ENCODE assay signal across 17 mouse cellular contexts in genomic region chr1:173359590-173360290, GRCm38 (mm10). TPM values are rescaled to one million over a fixed set of nuclear protein-coding genes. Genes with fewer than 3 reads are reported as not detected.
A peak's percentile ranks its signal among the peaks of the same experiment; 100 is the strongest.
DNase-seq lines count a peak whose midpoint lies in the region; ATAC-seq and TF ChIP-seq lines count a peak whose summit lies in the region.
"Had no signal": no experiment of that assay in that cellular context is flagged by ENCODE, and none has a peak within 500 bp of the region (broad histone marks: within the 10 kb centered on the region; RNA-seq: fewer than 3 reads in every experiment).

No protein-coding gene starts in this region.

- H3K9me3 ChIP-seq in hindbrain, embryonic 13.5 days, result no peaks in the 10 kb centered on the region
- H3K9me3 ChIP-seq: liver, embryonic 13.5 days had no signal

- no peak for TF ChIP-seq POLR2A in cerebellum, adult 2 months (IDR thresholded peaks at IDR 0.05; ENCODE audit: borderline replicate concordance, insufficient read depth, low read length)
- no peak for TF ChIP-seq POLR2A in thymus, adult 2 months (IDR thresholded peaks at IDR 0.05; ENCODE audit: control insufficient read depth, extremely low read depth, insufficient read depth, low read length, poor library complexity)

- peak; percentile 85 for ATAC-seq in cerebellum, adult (ENCODE audit: insufficient number of reproducible peaks, low FRiP score, low TSS enrichment)
- no peak for ATAC-seq in hindbrain, embryonic 13.5 days (ENCODE audit: low FRiP score)
- ATAC-seq: inflammation-experienced regulatory T-cells, adult 6 months; lung, postnatal 0 days had no signal

- intact Hi-C loops in left cerebral cortex, postnatal 4 days (cut with DNase I), result no loop called here
- intact Hi-C loops in left cerebral cortex, postnatal 14 days (cut with DNase I), result no loop called here

- 5% methylated on average over 4 of the region's 4 CpGs for WGBS in cerebellum, adult 2 months
- WGBS in hindbrain, embryonic 13.5 days, result 47% methylated on average over 4 of the region's 4 CpGs
- 87% methylated on average over 4 of the region's 4 CpGs for whole genome bisulfite sequencing in thymus, adult 2 months

- no peak overlapping the region for H3K4me3 ChIP-seq in cerebellum, adult 2 months (replicated peaks; ENCODE audit: insufficient read depth, low read depth, low read length)
- H3K4me3 ChIP-seq in hindbrain, embryonic 13.5 days, result no peak overlapping the region
- no peak overlapping the region for H3K4me3 ChIP-seq in thymus, adult 2 months (ENCODE audit: control insufficient read depth, insufficient read depth, low read length)
- H3K4me3 ChIP-seq: erythroblast, embryonic 14.5 days; liver, embryonic 13.5 days had no signal

- H3K4me1 ChIP-seq in cerebellum, adult 2 months (ENCODE audit: control insufficient read depth, insufficient read depth, low read length), result peaks cover 44% of the 10 kb centered on the region
- H3K4me1 ChIP-seq in hindbrain, embryonic 13.5 days (replicated peaks), result peaks cover 48% of the 10 kb centered on the region
- H3K4me1 ChIP-seq in thymus, adult 2 months (replicated peaks; ENCODE audit: control insufficient read depth, insufficient read depth, low read length), result no peaks in the 10 kb centered on the region

- H3K27me3 ChIP-seq in cerebellum, adult 2 months (ENCODE audit: control insufficient read depth, insufficient read depth, low read length), result no peaks in the 10 kb centered on the region
- no peaks in the 10 kb centered on the region for H3K27me3 ChIP-seq in hindbrain, embryonic 13.5 days
- no peaks in the 10 kb centered on the region for H3K27me3 ChIP-seq in thymus, adult 2 months (ENCODE audit: control insufficient read depth, insufficient read depth, low read length)

- no peak overlapping the region for H3K4me2 ChIP-seq in hindbrain, embryonic 13.5 days
- H3K4me2 ChIP-seq: liver, embryonic 13.5 days had no signal

- peak overlapping the region; percentile 94; the same call in 1 of the 2 replicates for H3K27ac ChIP-seq in cerebellum, adult 2 months (ENCODE audit: insufficient read depth, low read length)
- peak overlapping the region; percentile 62 for H3K27ac ChIP-seq in hindbrain, embryonic 13.5 days
- no peak overlapping the region for H3K27ac ChIP-seq in thymus, adult 2 months (ENCODE audit: control insufficient read depth, insufficient read depth, low read length)
- H3K27ac ChIP-seq: liver, embryonic 13.5 days had no signal

- H3K9ac ChIP-seq in hindbrain, embryonic 13.5 days, result no peak overlapping the region
- H3K9ac ChIP-seq: liver, embryonic 13.5 days had no signal

- DNase-seq in left cerebral cortex, postnatal 4 days, result peak; percentile 73
- DNase-seq in left cerebral cortex, postnatal 14 days (ENCODE audit: low spot score in 2 of 2), result no peak
- peak; percentile 83 to 96 for DNase-seq in cerebellum, adult 2 months
- no peak for DNase-seq in right cerebral cortex, postnatal 25 days
- DNase-seq in Muller cell, postnatal 12 days (ENCODE audit: inconsistent ontology term), result no peak
- no peak for DNase-seq in thymus, adult 2 months
- DNase-seq: adrenal gland, adult 2 months; kidney, adult 9 months; liver, embryonic 13.5 days; thymus, postnatal 25 days had no signal

- TF ChIP-seq CTCF in cerebellum, adult 2 months (IDR thresholded peaks at IDR 0.05; ENCODE audit: borderline replicate concordance, insufficient read depth, low read depth, low read length), result no peak
- TF ChIP-seq CTCF in thymus, adult 2 months (IDR thresholded peaks at IDR 0.05; ENCODE audit: borderline replicate concordance, control insufficient read depth, extremely low read depth, insufficient read depth, low read length, poor library complexity), result no peak

- H3K36me3 ChIP-seq in hindbrain, embryonic 13.5 days, result peaks cover 6% of the 10 kb centered on the region
- H3K36me3 ChIP-seq in thymus, adult 2 months (ENCODE audit: control insufficient read depth, insufficient read depth, low read length), result no peaks in the 10 kb centered on the region
- H3K36me3 ChIP-seq: G1E; liver, embryonic 13.5 days had no signal

RNA-seq across cellular contexts. Expression of gene Cadm3, which starts 7.8 kb away (rescaled TPM):
- total RNA-seq in left cerebral cortex, postnatal 4 days (2021), result 100 to 1,000 TPM; 502 to 546 TPM
- total RNA-seq in left cerebral cortex, postnatal 14 days (2021), result 100 to 1,000 TPM; 482 to 514 TPM
- polyA plus RNA-seq in cerebellum, adult 2 months (2012; rRNA removed), result 979 and 1,062 TPM in 2 replicates
- 50.0 and 52.9 TPM in 2 replicates for polyA plus RNA-seq in hindbrain, embryonic 13.5 days (2015; fragmentation: Nextera tagmentation; extraction: Ambion mirVana)
- 5.9 and 6.8 TPM in 2 replicates for polyA plus RNA-seq in thymus, adult 2 months (2012; rRNA removed)
- polyA plus RNA-seq: G1E had no signal

RNA-seq across cellular contexts. Expression of gene Aim2, which starts 9.1 kb away (rescaled TPM):
- 10 to 100 TPM in 1 of 2 experiments, 1 to 10 TPM in 1; 8.3 to 11.1 TPM for total RNA-seq in left cerebral cortex, postnatal 4 days (2021)
- total RNA-seq in left cerebral cortex, postnatal 14 days (2021), result 1 to 10 TPM; 2.4 to 2.7 TPM
- polyA plus RNA-seq in cerebellum, adult 2 months (2012; rRNA removed), result 1.3 and 2.0 TPM in 2 replicates
- 1.9 and 2.1 TPM in 2 replicates for polyA plus RNA-seq in hindbrain, embryonic 13.5 days (2015; fragmentation: Nextera tagmentation; extraction: Ambion mirVana)
- polyA plus RNA-seq in thymus, adult 2 months (2012; rRNA removed), result 6.5 and 7.4 TPM in 2 replicates
- polyA plus RNA-seq: G1E had no signal

RNA-seq across cellular contexts. Expression of gene Ackr1, which starts 26.2 kb away (rescaled TPM):
- total RNA-seq in left cerebral cortex, postnatal 4 days (2021), result 100 to 1,000 TPM; 134 to 136 TPM
- 100 to 1,000 TPM; 116 to 127 TPM for total RNA-seq in left cerebral cortex, postnatal 14 days (2021)
- polyA plus RNA-seq in cerebellum, adult 2 months (2012; rRNA removed), result 250 and 253 TPM in 2 replicates
- polyA plus RNA-seq in hindbrain, embryonic 13.5 days (2015; fragmentation: Nextera tagmentation; extraction: Ambion mirVana), result 15.1 and 16.8 TPM in 2 replicates
- polyA plus RNA-seq in thymus, adult 2 months (2012; rRNA removed), result 6.6 and 8.7 TPM in 2 replicates
- total RNA-seq: G1E; granulocyte monocyte progenitor cell, adult 5-6 weeks had no signal
- polyA plus RNA-seq: G1E; inflammation-experienced regulatory T-cells, adult 6 months had no signal

Comparison
In these comparisons a context has a peak if more than half of its experiments do, and no peak if none do; other contexts are left out.
1. DNase-seq: peak in left cerebral cortex, postnatal 4 days (single experiment) and cerebellum, adult 2 months (2 of 2); none in left cerebral cortex, postnatal 14 days (0 of 2), right cerebral cortex, postnatal 25 days (single experiment), Muller cell, postnatal 12 days (single experiment) and thymus, adult 2 months (single experiment).
2. RNA of gene Cadm3, which starts 7.8 kb away (polyA plus RNA-seq): 979 to 1,062 TPM in cerebellum, adult 2 months; 50.0 to 52.9 TPM in hindbrain, embryonic 13.5 days and 5.9 to 6.8 TPM in thymus, adult 2 months; every median in the first group is over 10 times any median in the second.
3. RNA of gene Ackr1, which starts 26.2 kb away (polyA plus RNA-seq): 250 to 253 TPM in cerebellum, adult 2 months; 15.1 to 16.8 TPM in hindbrain, embryonic 13.5 days and 6.6 to 8.7 TPM in thymus, adult 2 months; every median in the first group is over 10 times any median in the second.